Mouse (Mus musculus): ENCODE data around the gene Atl1. TPM values are rescaled to one million over a fixed set of nuclear protein-coding genes. Genes with fewer than 3 reads are reported as not detected.

Atl1 gene
- polyA plus RNA-seq, 1 experiment from 2014 or later, result 80.6 TPM

GRCm38 (mm10) chr12:69986786-69987497, 94.5 kb downstream of the Atl1 start, which contains the start of gene Sav1:
TSS of gene Sav1 (minus strand) at chr12:69987002.
- WGBS, result under 1% methylated on average over 65 of the region's 102 CpGs
- Histone ChIP-seq H3K4me1 (peaks cover 19% of the 10 kb centered on the region), H3K27me3 (no peaks in the 10 kb centered on the region), H3K9ac (peak within 1 kb of the TSS; percentile 85), H3K36me3 (ENCODE audit: poor library complexity, severe bottlenecking) (peaks cover 23% of the 10 kb centered on the region), H3K9me3 (replicated peaks) (no peaks in the 10 kb centered on the region), H3K4me2 (peak within 1 kb of the TSS; percentile 80), H3K27ac (peak within 1 kb of the TSS; percentile 80), H3K4me3 (peak within 1 kb of the TSS; percentile 82)
- peak; percentile 93 for ATAC-seq

DNA sequence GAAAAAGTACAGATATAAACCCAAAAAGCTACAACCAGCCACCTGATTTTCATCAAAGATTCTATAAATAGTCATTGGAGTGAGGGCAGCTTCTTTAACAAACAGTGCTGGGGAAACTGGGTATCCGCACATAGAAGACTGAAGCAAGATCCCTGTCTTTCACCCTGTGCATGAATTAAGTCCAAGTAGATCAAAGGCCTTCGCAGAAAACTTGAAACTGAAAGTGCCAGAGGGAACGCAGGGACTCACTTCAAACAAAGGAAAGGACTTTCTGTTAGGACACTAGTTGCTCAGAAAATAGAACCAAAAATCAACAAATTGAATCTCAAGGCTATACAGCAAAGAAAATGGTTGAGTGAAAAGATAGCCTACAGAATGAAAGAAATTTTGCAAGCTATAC, 103.0 kb downstream of the Atl1 start:
- H3K9ac ChIP-seq, result no peak overlapping the region
- H3K9me3 ChIP-seq (replicated peaks), result no peaks in the 10 kb centered on the region
- H3K4me1 ChIP-seq, result no peaks in the 10 kb centered on the region
- WGBS, result 60% methylated on average over 3 of the region's 3 CpGs
- no peaks in the 10 kb centered on the region for H3K27me3 ChIP-seq
- H3K36me3 ChIP-seq (ENCODE audit: poor library complexity, severe bottlenecking), result no peaks in the 10 kb centered on the region
- no peak overlapping the region for H3K4me2 ChIP-seq
- no peak overlapping the region for H3K27ac ChIP-seq
- H3K4me3 ChIP-seq, result no peak overlapping the region
- no peak for ATAC-seq

GRCm38 (mm10) chr12:69998186-69998983, 106.0 kb downstream of the Atl1 start:
- H3K4me3 ChIP-seq, result no peak overlapping the region
- no peak overlapping the region for H3K9ac ChIP-seq
- H3K9me3 ChIP-seq (replicated peaks), result no peaks in the 10 kb centered on the region
- H3K36me3 ChIP-seq (ENCODE audit: poor library complexity, severe bottlenecking), result no peaks in the 10 kb centered on the region
- no peak overlapping the region for H3K27ac ChIP-seq
- H3K4me2 ChIP-seq, result no peak overlapping the region
- H3K27me3 ChIP-seq, result no peaks in the 10 kb centered on the region
- no peak for ATAC-seq
- H3K4me1 ChIP-seq, result no peaks in the 10 kb centered on the region
- 86% methylated on average over 13 of the region's 13 CpGs for WGBS

GRCm38 (mm10) chr12:70005103-70005502, 112.7 kb downstream of the Atl1 start:
- H3K36me3 ChIP-seq (ENCODE audit: poor library complexity, severe bottlenecking), result no peaks in the 10 kb centered on the region
- no peak overlapping the region for H3K27ac ChIP-seq
- no peak overlapping the region for H3K4me3 ChIP-seq
- no peaks in the 10 kb centered on the region for H3K4me1 ChIP-seq
- H3K9ac ChIP-seq, result no peak overlapping the region
- H3K9me3 ChIP-seq (replicated peaks), result no peaks in the 10 kb centered on the region
- no peak for ATAC-seq
- H3K4me2 ChIP-seq, result no peak overlapping the region
- H3K27me3 ChIP-seq, result no peaks in the 10 kb centered on the region
- WGBS, result 93% methylated on average over 4 of the region's 4 CpGs

- Histone ChIP-seq H3K9ac (no peak overlapping the region), H3K4me2 (no peak overlapping the region), H3K4me3 (no peak overlapping the region), H3K36me3 (ENCODE audit: poor library complexity, severe bottlenecking) (peaks cover 22% of the 10 kb centered on the region), H3K27me3 (no peaks in the 10 kb centered on the region), H3K4me1 (no peaks in the 10 kb centered on the region), H3K27ac (no peak overlapping the region), H3K9me3 (replicated peaks) (0 out of 2 replicates have a peak, but pooled peaks cover 5% of the 10 kb centered on the region)
- no peak for ATAC-seq
- 93% methylated on average over 4 of the region's 4 CpGs for WGBS
Observed at GRCm38 (mm10) chr12:70010356-70010755, 117.9 kb downstream of the Atl1 start.

DNA sequence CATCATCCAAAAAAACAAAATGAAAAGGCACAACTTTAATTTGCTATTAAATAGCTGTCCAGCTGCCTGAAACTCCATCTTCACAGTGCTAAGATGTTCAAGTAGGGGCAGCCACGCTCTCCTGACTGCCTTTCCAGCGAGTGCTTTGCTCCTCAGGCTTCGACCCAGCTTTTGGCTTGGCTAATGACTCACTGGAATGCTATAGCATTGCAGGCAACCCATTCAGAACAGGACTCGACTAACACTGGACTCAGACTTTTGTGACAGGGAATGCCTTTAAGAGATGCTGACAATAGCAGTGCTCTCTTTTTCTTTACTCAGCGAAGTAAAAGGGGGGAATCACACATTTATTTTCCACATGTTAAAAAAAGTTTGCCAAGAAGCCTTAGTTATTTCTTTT, 119.3 kb downstream of the Atl1 start:
- no peak for ATAC-seq
- no peaks in the 10 kb centered on the region for H3K27me3 ChIP-seq
- H3K9ac ChIP-seq, result no peak overlapping the region
- no peaks in the 10 kb centered on the region for H3K4me1 ChIP-seq
- 0 out of 2 replicates have a peak, but pooled peaks cover 5% of the 10 kb centered on the region for H3K9me3 ChIP-seq (replicated peaks)
- no peak overlapping the region for H3K4me3 ChIP-seq
- 16% methylated on average over 5 of the region's 5 CpGs for WGBS
- H3K4me2 ChIP-seq, result no peak overlapping the region
- H3K36me3 ChIP-seq (ENCODE audit: poor library complexity, severe bottlenecking), result peaks cover 32% of the 10 kb centered on the region
- no peak overlapping the region for H3K27ac ChIP-seq

DNA sequence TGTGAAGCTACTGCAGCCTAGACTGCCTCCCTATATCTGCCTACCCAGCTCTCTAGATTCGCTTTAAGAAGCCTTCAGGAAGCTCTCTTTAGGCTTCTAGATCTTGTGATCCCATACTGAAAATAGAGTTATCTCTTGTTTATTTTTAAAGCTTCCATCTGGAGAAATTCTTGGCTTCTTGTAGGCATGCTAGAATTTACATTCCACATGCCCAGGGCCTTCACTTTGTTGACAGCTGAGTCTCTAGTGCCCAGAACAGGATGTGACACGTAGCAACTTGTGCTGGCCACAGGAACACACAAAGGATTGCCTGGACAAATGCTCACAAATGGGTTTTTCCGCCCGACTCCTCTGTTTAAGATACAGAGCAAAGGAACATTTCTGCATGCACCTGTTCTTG, 123.5 kb downstream of the Atl1 start:
- whole genome bisulfite sequencing, result 83% methylated on average over 4 of the region's 4 CpGs
- H3K27me3 ChIP-seq, result no peaks in the 10 kb centered on the region
- H3K4me2 ChIP-seq, result no peak overlapping the region
- no peak overlapping the region for H3K4me3 ChIP-seq
- ATAC-seq, result no peak
- 0 out of 2 replicates have a peak, but pooled peaks cover 1% of the 10 kb centered on the region for H3K9me3 ChIP-seq (replicated peaks)
- no peak overlapping the region for H3K27ac ChIP-seq
- H3K36me3 ChIP-seq (ENCODE audit: poor library complexity, severe bottlenecking), result peaks cover 53% of the 10 kb centered on the region
- no peak overlapping the region for H3K9ac ChIP-seq
- H3K4me1 ChIP-seq, result no peaks in the 10 kb centered on the region

Other genes with a start within 250 kb of the Atl1 start
- gene Sos2, start 210.8 kb upstream of the Atl1 start, polyA plus RNA-seq (2015; fragmentation: Nextera tagmentation; extraction: Ambion mirVana), result 9.9 TPM in 2 replicates
- gene L2hgdh, start 167.7 kb upstream of the Atl1 start, polyA plus RNA-seq (2015; fragmentation: Nextera tagmentation; extraction: Ambion mirVana), result 13.0 and 14.4 TPM in 2 replicates
- gene Atp5s, start 167.7 kb upstream of the Atl1 start, polyA plus RNA-seq (2015; fragmentation: Nextera tagmentation; extraction: Ambion mirVana), result 19.5 and 26.5 TPM in 2 replicates
- gene Cdkl1, start 101.3 kb upstream of the Atl1 start, polyA plus RNA-seq (2015; fragmentation: Nextera tagmentation; extraction: Ambion mirVana), result 1.1 and 1.5 TPM in 2 replicates
- gene Map4k5, start 586 bp downstream of the Atl1 start, polyA plus RNA-seq (2015; fragmentation: Nextera tagmentation; extraction: Ambion mirVana), result 24.2 and 24.4 TPM in 2 replicates
- 1.1 and 1.5 TPM in 2 replicates for gene Sav1, start 94.4 kb downstream of the Atl1 start, polyA plus RNA-seq (2015; fragmentation: Nextera tagmentation; extraction: Ambion mirVana)
- 14.1 and 14.5 TPM in 2 replicates for gene Nin, start 221.1 kb downstream of the Atl1 start, polyA plus RNA-seq (2015; fragmentation: Nextera tagmentation; extraction: Ambion mirVana)

Measured in forebrain, embryonic 13.5 days (tissue).